Mouse (Mus musculus) kidney, adult 18-20 months (tissue): ENCODE data around the gene Fastk.

Experiments
- DNase-seq: peaks from one replicate; pipeline ENCODE4 v3.0.0; 2021

The Fastk gene

DNA sequence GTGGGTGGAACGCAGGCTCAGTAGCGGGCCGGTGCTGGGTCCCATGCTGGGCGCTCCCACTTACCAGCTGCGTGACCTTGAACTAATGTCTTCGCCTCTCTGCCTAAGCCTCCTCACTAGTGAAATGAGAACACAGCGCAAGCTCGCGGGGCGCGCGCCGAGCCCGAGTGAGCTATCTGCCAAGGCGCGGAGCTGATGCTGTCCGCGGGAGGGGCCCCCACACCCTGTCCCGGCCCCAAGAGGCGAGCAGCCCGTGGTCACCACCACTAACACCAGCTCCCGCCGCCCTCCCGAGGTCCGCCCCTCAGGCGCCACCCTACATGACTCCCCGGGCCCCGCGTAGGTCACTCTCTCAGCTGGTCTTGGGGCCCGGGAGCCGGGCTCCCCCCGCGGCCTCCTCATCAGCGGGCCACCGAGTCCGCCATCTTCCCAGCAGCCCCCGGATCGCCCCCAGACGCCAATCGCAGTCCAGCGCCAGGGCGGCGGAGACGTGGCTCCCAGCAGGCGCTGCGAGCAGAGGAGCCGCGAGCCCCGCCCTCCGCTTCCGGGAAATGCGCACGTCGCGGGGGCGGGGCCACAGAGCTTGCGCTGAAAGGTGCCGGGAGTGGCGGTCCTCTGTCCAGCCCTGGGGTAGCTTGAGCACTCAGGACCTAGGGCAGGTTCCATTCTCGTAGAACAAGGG, at the start of gene Fastk:
TSS of gene Fastk (minus strand) at position 542 of the 682 bp plus-strand sequence.
- DNase-seq: peak; percentile 95

DNA sequence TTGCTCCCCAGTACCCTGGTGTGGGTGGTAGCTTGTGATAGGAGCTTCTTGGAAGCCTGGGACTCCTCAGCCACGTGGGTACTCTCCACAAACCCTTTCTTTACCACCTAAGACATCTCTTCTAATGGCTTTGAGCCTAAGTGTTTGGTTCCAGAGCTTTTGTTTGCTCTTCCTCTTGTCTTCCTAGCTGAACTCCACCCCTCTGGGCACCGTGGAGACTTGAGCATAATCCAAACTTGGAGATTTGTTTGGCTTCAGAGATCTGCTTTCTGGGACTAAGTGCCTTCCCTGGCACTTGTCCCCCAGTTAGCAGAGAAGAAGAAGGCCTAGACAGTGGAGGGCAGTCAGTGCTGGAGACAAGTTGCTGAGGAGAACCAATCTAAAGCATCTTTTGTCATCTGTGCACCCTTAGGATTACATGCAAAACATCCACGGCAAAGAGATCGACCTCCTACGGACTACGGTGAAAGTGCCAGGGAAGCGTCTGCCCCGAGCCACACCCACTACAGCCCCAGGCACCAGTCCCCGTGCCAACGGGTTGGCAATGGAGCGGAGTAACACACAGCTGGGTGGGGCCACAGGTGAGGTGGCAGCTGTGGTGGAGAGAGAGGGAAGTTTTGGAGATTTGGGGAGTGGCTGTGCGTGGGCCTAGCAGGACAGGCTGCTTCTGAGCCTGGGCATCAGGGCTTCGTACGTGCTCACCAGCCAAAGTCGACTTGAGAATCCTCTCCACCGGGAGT, 47.6 kb upstream of the Fastk start:
- DNase-seq: no peak

DNA sequence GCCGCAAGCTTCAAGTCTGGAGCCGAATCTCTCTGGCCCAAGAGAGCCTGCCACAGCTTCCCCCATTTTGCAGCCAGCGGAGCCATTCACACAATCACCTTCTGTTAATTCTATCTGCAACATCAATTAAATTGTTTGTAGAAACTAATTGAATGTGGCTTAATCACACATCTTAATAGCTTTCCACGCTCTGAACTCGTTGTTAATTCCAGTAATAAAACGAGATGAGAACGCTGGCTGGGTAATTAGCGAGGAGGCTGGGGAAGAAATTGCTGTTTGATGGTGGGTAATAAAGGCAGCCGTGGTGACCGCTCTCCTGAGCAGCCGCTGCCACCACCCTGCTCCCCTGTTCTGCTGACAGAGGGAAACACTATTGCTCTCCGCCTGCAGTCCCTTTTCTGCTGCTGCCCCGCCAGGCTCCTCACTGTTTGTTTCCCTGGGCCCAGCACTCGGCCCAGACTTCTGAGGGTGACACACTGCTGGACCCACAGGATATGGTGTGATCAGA, 45.4 kb upstream of the Fastk start:
- no peak for DNase-seq

DNA sequence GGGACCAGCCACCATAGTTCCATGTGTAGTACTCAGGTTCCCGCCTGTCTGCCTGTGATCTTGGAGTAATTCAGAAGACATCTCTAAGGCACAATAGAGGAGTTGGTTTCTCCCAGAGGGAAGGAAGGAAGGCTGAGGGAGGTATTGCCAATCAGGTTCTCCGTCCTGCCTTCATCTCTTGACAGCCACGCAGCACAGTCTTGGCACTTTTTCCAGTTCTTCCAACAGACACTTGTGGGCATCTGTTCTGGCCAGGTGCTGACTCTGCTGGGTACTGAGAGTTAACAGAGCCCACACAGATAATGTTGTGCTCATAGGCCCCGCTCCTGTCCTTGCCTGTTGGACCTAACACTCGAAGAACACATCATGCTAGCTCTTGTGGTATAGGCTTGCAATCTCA, 41.7 kb upstream of the Fastk start:
- DNase-seq: no peak

DNA sequence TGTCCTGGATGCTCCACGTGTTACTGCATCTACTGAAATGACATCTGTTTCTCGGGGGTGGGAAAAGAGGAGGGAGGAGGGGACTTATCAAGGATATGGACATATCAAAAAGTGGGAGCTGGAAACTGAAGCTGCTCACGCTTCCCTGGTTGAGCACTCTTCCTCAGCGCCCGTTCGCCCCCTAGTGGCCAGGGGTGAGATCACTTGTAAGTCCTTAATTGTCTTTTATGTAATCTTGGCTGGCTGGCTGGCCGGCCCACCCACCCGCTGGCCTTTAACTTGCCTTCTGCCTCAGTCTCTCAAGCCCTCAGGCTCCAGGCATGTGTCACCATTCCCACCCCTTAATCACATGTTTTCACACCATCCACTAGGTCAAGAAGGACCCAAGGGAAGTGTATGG, 41.0 kb upstream of the Fastk start:
- DNase-seq: peak; percentile 89

DNA sequence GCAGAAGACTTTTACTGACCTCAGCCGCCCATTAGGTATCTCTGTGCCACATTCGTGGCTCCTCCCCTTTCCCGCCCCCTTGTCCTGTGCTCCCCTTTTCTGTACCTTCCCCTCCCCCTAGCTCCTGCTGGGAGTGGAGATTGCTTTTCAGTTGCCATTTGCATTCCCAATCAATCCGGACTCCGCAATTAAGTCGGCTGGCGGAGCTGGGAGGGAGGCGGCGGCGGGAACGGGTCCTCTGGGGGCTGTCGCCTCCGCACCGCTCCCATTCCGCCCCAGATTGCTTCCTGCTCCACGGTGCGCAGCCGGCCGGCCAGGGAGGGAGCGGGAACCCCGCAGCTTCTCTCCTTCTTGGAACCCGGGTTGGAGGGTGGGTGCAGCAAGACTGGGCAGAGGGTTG, 39.9 kb upstream of the Fastk start:
- DNase-seq: peak; percentile 29

DNA sequence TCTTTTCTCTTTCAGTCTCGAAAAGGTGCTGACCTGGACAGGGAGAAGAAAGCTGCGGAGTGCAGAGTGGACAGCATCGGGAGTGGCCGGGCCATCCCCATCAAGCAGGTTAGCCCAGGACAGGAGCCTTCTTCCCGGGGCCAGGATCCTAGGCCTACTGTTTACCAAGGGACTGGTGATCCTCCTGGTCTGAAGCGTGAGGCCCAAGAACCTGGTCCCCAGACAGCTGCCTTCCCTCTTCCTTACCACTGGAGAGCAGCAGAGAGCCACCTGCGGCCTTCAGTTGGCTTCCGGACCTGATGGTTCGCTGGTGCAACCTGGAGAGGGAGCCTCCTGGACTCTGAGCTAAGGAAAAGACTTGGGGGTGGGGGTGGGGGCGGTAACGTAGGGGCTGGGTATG, 38.2 kb upstream of the Fastk start:
- DNase-seq: peak; percentile 81

DNA sequence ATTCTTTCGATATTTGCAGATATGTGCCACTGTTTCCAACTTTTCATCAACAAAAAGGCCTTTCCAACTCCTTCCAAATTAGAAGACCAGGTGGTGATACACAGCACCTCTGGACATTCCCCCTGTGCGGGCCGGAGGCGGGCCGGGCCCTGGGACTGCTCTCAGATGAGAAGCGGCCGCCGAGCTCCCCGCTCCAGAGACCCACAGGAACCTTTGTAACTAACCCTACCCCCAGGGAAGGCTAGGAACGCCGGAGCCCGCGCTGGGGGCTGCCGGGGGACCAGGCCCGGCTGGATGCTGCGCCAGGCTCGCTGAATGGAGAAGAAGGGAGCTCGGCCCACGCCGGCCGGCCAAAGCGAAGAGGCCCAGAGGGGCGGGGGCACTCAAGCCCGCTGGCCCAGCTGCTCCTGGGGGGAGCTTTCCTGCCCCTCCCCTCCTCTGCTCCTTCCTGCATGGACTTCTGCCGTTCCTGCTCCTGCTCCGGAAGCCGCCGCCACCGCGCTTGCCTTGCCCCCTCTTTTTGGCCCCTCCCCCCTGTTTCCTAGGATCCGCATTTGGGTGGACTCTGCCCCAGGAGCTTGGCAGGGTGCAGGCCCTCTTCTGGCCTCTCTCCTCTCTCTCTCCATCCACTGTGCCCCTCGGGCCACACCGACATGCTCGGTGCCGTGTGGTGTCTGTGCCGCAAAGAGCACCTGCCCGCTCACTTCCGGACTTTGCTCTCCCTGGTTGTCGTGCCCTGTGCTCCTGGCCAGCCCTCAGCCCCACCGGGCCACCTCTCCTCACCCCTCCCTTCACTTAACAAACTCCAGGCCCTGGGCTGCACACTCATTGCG, 37.4 kb upstream of the Fastk start:
- peak; percentile 77 for DNase-seq

DNA sequence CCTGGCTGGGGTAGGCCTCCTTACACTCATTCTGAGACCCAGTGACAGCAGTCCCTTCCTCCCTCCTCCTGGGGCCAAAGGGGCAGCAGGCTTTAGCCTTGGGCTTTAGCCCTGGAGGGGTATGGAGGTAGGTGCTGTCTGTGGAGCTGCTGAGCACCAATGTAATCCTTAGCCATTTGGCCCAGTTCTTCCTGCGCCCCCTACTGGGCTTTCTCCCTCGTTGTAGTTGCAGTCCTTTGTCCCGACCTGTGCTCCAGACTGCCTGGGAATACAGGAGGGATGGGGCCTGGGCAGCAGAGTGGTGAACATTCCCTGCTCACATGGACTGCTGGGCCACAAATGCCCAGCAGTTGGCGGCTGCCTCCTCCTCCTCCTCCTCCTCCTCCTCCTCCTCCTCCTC, 36.6 kb upstream of the Fastk start:
- DNase-seq: peak; percentile 83

DNA sequence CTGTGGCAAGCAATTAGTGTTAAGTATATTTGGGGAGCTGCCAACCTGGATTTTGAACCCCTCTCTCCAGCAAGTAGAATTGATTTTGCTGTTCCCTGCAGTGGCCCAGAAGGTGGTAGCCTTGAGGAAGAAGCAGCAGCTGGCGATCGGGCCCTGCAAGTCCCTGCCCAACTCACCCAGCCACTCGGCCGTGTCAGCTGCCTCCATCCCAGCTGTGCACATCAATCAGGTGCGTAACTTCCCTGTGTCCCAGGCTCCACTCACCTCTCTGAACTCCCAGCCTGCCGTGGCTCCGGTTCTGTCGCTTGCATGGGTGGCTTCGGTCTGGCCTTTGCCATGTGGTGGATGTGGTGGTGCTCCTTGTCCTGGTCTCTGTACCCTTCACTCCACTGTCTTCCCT, 32.8 kb upstream of the Fastk start:
- DNase-seq: no peak

DNA sequence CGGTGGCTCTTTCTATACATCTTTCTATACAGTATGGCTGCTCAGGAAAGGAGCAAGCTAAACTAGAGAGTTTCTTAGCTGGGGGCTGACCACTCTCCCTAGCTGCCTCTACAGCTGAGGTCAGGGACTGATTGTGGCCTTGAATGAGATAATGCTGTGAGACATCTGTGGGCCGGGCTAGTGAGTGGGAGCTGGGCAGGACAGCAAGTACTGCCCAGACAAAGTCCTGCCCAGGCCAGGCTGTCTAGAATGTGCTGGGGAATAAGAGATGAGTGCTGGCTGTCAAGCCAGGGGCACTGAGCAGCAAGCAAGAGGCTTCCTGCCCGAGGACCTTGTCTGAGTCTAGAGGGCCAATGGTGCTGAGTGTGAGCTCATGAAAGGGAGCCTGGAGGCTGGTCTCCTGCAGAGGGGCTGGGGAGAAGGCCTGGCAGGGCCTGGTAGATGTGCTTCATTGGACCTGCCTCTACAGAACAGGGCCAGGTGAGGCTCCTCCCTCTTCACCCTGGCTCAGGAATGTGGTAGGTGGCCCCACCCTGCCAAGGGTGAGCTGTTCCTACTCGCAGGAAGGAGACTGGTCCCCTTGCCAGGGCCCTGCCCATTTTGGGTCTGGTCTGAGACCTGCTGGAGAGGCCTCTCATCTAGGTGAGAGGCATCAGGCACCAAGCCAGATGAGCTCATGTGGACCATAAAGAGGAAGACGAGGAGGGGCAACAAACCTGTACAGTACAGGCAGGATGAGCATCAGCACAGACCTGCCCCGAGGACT, 30.6 kb upstream of the Fastk start:
- DNase-seq: peak; percentile 55

DNA sequence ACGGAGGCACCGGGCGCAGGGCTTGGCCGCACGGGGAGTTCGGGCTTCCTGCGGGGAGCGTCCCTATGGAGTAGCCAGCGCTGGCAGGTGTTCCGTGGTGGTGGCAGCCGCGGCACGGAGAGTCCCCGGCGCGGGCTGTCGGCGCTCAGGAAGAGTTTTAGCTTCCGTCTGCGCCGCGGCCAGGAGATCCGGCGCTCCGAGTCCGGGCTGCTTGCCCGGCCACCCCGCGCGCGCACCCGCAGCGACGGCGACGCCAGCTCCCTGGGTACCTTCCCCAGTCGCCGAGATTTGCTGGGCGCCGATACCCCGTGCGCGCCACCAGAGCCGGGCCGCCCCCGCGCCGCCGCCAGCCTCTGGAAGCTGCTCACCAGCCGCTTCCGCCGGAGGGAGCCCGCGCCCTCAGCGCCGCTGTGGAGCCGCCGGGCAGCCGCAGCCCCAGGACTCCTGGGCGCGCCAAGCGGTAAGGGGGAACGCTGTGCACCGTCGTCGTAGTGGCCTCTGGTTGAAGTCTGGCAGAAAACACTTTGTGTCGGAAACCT, 29.7 kb upstream of the Fastk start:
- DNase-seq: peak; percentile 57

DNA sequence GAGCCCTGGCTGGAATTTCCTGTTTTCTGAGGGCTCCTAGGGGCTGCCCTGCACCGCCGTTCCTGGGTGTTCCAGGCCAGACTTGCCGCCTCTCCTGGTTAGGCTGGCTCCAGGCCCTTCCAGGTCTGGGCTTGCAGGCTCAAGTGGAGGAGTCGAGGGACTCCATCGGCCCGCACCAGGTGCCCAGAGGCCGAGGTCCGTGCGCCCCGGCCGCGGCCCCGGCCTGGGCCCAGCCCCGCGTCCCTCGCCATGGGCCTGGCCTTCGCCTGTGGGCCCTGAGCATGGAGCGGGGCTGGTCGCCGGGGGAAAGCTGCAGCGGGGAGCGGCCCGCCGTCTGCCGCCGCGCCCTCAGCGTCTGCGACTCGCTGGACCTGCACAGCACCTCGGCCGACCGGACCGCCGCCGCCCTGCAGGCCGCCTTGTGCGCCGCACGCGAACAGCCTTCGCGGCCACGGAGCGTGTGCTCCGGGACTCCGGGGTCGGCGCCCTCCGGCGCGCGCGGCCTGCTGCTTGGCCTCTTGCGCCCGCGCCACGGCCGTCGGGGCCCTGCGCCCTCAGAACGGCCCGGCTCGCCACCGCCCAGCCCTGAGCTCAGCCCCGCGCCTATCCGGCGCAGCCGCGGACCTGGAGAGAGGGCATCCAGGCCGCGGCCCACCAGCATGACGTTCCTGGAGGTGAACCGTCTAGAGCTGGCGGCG, 29.1 kb upstream of the Fastk start:
- peak; percentile 15 for DNase-seq

DNA sequence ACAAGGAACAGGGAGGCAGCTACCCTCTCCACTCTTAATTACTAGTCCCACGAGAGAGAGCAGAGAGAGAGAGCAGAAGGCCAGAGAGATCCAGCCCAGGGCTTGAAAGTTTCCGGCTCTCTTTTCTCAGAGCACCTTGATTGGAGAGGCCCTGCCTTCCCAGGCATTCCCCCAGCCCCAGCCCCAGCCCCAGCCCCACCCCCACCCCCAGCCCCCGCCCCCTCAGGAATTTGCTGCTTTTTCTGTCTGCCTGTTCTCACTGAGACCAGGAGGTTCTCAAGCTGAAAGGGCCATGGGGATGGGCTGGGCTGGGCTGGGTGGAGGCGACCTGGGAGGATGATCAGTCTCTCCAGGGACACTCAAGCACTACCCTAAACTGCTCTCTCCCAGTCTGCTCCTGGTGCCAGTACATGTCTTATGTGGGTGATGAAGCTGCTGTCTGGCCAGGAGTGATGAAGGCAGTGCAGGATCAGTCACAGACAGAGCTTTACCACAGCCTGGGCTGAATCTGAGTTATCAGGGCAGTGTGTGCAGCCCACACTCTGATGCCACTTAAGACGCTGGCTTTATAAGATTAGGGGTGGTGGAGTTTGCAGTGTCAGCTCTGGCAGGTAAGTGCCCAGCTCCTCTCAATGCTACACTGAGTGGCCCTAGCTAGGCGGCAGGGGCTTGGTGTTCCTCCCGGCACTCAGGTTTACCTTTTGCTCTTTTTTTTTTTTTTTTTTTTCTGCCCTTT, 28.0 kb upstream of the Fastk start:
- DNase-seq: no peak

DNA sequence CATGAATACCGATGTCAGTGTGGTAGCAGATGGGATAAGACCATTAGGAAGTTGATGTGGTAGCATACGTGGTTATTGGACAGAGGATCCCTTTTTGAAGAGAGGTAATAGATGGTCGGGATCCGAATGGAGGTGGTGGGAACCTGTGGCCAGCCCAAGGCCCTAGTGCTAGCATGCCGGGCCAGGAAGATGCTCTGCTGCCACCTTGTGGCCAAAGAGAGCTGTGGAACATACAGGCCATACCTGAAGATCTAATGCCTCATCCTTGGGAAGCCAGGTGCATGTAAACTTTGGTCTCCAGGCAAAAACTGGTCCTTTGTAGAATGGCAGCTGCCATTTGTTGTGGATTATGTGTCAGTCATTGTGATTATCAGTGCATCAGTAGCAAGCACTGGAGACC, 25.5 kb upstream of the Fastk start:
- DNase-seq: peak; percentile 85

DNA sequence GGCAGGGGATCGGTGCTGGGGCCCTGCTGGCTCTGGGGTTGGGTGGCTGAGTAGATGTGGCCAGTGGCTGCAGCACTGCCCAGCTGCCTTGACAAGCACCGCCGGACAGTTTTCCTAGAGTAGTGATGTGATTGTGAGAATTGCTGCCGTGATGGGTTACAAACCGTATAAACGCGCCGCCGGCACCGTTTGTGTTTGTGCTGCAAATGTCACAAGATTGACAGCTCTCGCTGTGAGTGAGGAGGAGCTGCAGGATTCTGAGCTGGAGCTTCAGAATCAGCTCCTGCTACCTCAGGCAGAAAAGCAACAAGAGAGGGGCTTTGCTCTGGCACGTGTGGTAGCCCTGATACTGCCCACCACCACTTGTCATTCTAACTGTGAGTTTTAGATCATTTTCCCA, 21.7 kb upstream of the Fastk start:
- DNase-seq: no peak

DNA sequence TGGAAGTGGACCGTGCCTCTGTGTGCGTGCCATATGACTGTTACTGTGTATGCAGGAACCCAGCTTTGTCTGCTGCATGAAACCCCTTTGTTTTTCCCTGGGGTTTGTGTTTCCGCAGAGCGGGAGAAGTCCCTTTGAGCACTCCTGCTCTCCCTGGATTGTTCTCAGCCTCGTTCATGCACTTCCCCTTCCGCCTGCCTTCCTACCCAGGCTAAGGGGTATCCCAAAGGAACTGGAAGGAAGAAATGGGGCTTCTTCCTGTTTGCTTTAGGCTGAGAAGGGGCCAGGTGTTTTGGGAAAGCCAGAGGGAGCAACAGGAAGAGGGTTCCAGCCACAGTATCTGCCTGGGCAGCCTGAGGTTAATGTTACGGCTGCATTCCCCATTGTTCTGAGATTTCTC, 10.5 kb upstream of the Fastk start:
- DNase-seq: no peak

DNA sequence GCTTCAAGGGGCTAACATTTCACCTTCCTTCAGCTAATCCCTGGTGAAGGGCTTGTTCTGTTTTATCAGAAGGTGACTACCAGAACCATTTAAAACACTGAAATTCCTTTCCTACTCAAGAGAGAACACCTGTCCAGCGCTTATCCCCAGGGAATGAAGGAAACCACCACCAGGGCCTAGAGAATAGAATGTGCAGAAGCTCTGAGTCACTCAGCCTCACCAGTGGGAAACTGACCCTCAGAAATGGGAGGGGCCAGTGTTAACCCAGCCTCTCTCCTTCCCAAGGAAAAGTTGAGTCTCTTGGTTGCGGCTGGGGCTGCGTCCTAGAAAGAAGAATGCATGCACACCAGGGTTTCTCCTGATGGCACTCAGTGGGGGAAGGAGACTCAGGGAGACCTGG, 10.0 kb upstream of the Fastk start:
- DNase-seq: no peak

DNA sequence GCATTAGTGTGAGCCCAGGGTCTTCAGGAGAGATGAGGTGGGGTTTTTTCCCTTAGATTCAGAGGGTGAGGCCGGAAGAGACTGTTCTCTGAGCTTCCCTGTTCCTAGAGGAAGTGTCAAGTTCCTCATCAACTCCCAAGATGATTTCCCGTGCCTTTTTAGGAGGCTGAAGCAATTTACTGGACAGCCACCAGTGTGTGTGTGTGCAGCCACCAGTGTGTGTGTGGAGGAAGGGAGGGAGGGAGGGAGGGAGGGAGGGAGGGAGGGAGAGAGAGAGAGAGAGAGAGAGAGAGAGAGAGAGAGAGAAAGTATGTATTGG, 8.9 kb upstream of the Fastk start:
- DNase-seq: no peak

DNA sequence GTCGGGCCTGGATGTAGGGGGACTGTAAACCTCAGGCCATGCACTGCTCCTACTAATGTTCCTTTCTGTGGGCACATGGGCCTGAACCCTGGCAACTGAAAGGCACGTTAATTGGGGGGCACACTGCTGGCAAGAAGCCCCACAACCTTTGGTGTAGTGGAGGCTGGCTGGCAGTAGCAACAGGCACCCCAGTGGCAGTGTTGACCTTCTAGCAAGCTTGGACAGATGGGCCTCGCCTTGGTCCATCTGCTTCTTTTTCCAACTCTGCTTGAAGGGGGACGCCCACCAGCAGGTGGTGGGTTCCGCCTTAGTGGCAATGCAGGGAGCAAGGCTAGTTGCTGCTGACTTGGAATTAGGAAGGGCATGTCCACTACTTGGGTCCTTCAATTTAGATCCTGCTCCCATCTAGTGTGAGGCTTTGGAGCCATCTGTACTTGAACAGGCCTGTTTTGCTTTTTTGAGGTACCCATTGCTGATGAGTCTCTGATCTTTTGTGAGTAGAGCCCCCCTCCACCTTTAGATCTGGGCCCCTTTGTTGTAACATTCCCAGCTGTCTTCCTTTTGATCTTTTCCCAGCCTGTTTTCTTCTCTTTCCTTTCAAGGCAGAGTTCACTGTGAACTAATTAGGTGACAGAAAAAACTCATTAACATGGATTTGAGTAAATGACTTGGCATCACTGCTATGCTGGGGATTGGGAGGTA, 8.3 kb upstream of the Fastk start:
- no peak for DNase-seq
